ENCODE assay signal across 9 mouse cellular contexts in the genomic region with DNA sequence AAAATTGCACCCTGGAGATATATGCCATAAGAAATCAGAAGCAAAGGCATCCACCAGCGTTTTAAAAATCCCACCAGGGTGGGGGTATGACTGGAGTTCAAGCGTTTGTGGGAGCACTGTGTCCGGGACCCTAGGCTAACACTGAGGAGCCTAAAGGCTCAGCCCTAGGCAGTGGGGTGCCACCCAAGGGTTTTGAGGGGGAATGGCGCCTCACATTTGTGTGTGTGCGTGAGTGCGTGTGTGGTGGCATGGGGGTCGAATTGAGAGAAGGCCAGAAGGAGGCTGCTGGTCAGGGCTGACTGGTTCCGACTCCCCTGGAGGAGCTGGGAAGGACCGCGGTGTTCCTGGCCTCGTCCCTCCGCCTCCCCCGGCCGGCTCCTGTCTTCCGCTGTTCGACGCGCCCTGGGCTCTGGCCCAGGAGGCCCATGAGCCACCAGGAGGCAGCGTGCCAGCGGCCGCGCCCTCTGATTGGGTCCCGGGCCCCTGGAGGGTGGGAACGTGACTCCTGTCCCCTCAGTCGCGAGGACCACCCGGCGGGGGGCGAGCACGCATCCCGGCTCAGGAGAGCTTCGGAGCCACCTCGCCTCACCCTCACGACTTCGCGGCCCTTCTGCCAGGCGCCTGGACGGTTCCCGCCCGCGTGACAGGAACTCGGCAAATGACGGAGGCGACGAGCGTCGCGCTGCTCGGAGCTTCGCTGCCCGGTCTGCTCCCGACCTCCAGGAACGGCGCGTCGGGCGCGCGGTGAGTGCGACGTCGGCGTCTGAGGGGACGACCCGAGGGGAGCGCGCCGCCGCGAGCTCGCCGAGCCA. TPM values are rescaled to one million over a fixed set of nuclear protein-coding genes. Genes with fewer than 3 reads are reported as not detected.
DNase-seq lines count a peak whose midpoint lies in the region; ATAC-seq and TF ChIP-seq lines count a peak whose summit lies in the region.
"Had no signal": no experiment of that assay in that cellular context is flagged by ENCODE, and none has a peak within 500 bp of the region (broad histone marks: within the 10 kb centered on the region; RNA-seq: fewer than 3 reads in every experiment).

Gene Trank1 (plus strand): TSS at position 709 of the 812 bp plus-strand sequence.

- peak within 1 kb of the TSS; percentile 91 for H3K4me2 ChIP-seq in neural tube, embryonic 13.5 days

- H3K79me2 ChIP-seq in heart, adult 2 months (replicated peaks; ENCODE audit: control insufficient read depth, insufficient read depth, low read length): no peaks in the 10 kb centered on the region

- peaks cover 20% of the 10 kb centered on the region for H3K27me3 ChIP-seq in heart, adult 2 months (ENCODE audit: control insufficient read depth, insufficient read depth, low read length)
- peaks cover 64% of the 10 kb centered on the region for H3K27me3 ChIP-seq in embryonic facial prominence, embryonic 10.5 days (replicated peaks; ENCODE audit: low read depth, poor library complexity, severe bottlenecking)
- peaks cover 66% of the 10 kb centered on the region for H3K27me3 ChIP-seq in neural tube, embryonic 13.5 days

- no peak within 1 kb of the TSS for H3K9ac ChIP-seq in heart, adult 2 months (ENCODE audit: low read depth, low read length)
- peak within 1 kb of the TSS; percentile 70 for H3K9ac ChIP-seq in neural tube, embryonic 13.5 days

- no peak for TF ChIP-seq POLR2A in heart, adult 2 months (IDR thresholded peaks at IDR 0.05; ENCODE audit: insufficient read depth, low read depth, low read length)

- H3K27ac ChIP-seq in heart, adult 2 months: no peak within 1 kb of the TSS
- no peak within 1 kb of the TSS; the same call in 1 of the 2 replicates for H3K27ac ChIP-seq in embryonic facial prominence, embryonic 10.5 days (replicated peaks)
- no peak within 1 kb of the TSS for H3K27ac ChIP-seq in neural tube, embryonic 13.5 days (replicated peaks)

- intact Hi-C loops in heart, adult 2 months (cut with DNase I): no loop called here
- intact Hi-C loops in left cerebral cortex, postnatal 36 days (cut with DNase I): no loop called here

- peak within 1 kb of the TSS; percentile 9; the same call in 1 of the 2 replicates for H3K4me3 ChIP-seq in heart, adult 2 months
- peak within 1 kb of the TSS; percentile 62 for H3K4me3 ChIP-seq in embryonic facial prominence, embryonic 10.5 days
- peak within 1 kb of the TSS; percentile 58 for H3K4me3 ChIP-seq in neural tube, embryonic 13.5 days

- 10% methylated on average over 72 of the region's 72 CpGs for WGBS in heart, adult 2 months
- WGBS in embryonic facial prominence, embryonic 10.5 days: 9% methylated on average over 72 of the region's 72 CpGs
- WGBS in neural tube, embryonic 13.5 days: 10% methylated on average over 69 of the region's 72 CpGs

- ATAC-seq in neural tube, embryonic 13.5 days (ENCODE audit: low read depth): peak; percentile 69
- ATAC-seq in inflammation-experienced regulatory T-cells, adult 6 months: no peak

- peaks cover 18% of the 10 kb centered on the region for H3K9me3 ChIP-seq in embryonic facial prominence, embryonic 10.5 days
- H3K9me3 ChIP-seq in neural tube, embryonic 13.5 days: peaks cover 3% of the 10 kb centered on the region; the same call in 1 of the 2 replicates

- TF ChIP-seq EP300 in heart, adult 2 months (IDR thresholded peaks at IDR 0.05; ENCODE audit: insufficient read depth, low read depth, low read length): no peak

- DNase-seq in heart, adult 2 months: no peak
- no peak for DNase-seq in heart, adult 18-20 months
- DNase-seq in R1 (ENCODE audit: low read depth, low spot score): peak; percentile 36
- DNase-seq in embryonic facial prominence, embryonic 10.5 days (ENCODE audit: low spot score): peak; percentile 54
- peak; percentile 25 for DNase-seq in heart, postnatal 4 days
- peak; percentile 63 to 74 for DNase-seq in left cerebral cortex, postnatal 36 days (ENCODE audit: low spot score in 2 of 2)

- TF ChIP-seq CTCF in heart, adult 2 months (IDR thresholded peaks at IDR 0.05): no peak

- no peaks in the 10 kb centered on the region; the same call in 1 of the 2 replicates for H3K4me1 ChIP-seq in heart, adult 2 months (ENCODE audit: control insufficient read depth, insufficient read depth, low read length)
- H3K4me1 ChIP-seq in embryonic facial prominence, embryonic 10.5 days: peaks cover 15% of the 10 kb centered on the region
- peaks cover 22% of the 10 kb centered on the region for H3K4me1 ChIP-seq in neural tube, embryonic 13.5 days (replicated peaks)

- no peaks in the 10 kb centered on the region for H3K36me3 ChIP-seq in heart, adult 2 months (ENCODE audit: control insufficient read depth, insufficient read depth, low read length)
- H3K36me3 ChIP-seq in embryonic facial prominence, embryonic 10.5 days (replicated peaks): no peaks in the 10 kb centered on the region
- H3K36me3 ChIP-seq in neural tube, embryonic 13.5 days: no peaks in the 10 kb centered on the region

RNA-seq across cellular contexts. Expression of gene Trank1, which starts in this region (rescaled TPM):
- total RNA-seq in heart, adult 2 months (2021): not detected
- 0.04 and 0.06 TPM in 2 replicates for polyA plus RNA-seq in heart, adult 2 months (2012; rRNA removed)
- total RNA-seq in heart, adult 18-20 months (2021): not detected
- polyA plus RNA-seq in embryonic facial prominence, embryonic 10.5 days (2016; fragmentation: Nextera tagmentation; extraction: Ambion mirVana): 0.09 and 0.11 TPM in 2 replicates
- total RNA-seq in heart, postnatal 4 days (2021): under 1 TPM; 0.10 to 0.14 TPM
- 100 to 1,000 TPM; 213 to 319 TPM for total RNA-seq in left cerebral cortex, postnatal 36 days (2021)
- polyA plus RNA-seq in neural tube, embryonic 13.5 days (2015; fragmentation: Nextera tagmentation; extraction: Ambion mirVana): 1.9 and 2.9 TPM in 2 replicates
- not detected for polyA plus RNA-seq in inflammation-experienced regulatory T-cells, adult 6 months (2017; shearing (Covaris generic))
- total RNA-seq: hematopoietic stem cell, adult 5-6 weeks had no signal

Comparison
In these comparisons a context has a peak if more than half of its experiments do, and no peak if none do; other contexts are left out.
1. RNA of gene Trank1 (total RNA-seq): 213 to 319 TPM in left cerebral cortex, postnatal 36 days; 0.10 to 0.14 TPM in heart, postnatal 4 days, not detected in heart, adult 2 months and not detected in heart, adult 18-20 months; every median in the first group is over 100 times any median in the second.
2. Peak in DNase-seq and H3K4me3 ChIP-seq in embryonic facial prominence, embryonic 10.5 days; RNA of the gene not detected or under 1 TPM.
3. Peak in DNase-seq in heart, postnatal 4 days; RNA of the gene not detected or under 1 TPM.
4. DNase-seq: peak in R1 (single experiment) and left cerebral cortex, postnatal 36 days (2 of 2); none in heart, adult 2 months (0 of 2) and heart, adult 18-20 months (0 of 2).
5. H3K4me3 ChIP-seq: peak in every context shown above with its lines; median percentile 62 in embryonic facial prominence, embryonic 10.5 days; 58 in neural tube, embryonic 13.5 days; 9 in heart, adult 2 months.